Mouse (Mus musculus): ENCODE data around the gene Lamc3.

Gene Lamc3

DNA sequence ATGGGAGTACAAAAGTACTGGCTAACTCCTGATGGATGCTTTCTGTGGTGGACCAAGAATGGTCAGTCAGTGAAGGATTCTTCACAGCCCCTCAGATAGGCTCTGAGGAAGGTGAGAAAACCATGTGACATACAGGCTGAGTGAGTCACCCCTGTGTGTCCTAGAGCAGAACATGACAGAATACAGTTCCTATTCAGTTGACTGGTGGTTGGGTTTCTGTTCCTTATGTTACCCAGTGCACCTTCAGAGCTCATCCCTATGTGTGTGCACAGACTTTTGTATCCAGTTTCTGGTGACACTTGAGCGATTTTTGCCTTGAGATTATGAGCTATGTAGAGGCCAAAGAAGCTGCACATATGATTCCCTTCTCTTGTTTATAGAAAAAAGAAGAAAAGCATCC, 100.7 kb downstream of the Lamc3 start:
- no peak for DNase-seq (ENCODE audit: low read depth)

DNA sequence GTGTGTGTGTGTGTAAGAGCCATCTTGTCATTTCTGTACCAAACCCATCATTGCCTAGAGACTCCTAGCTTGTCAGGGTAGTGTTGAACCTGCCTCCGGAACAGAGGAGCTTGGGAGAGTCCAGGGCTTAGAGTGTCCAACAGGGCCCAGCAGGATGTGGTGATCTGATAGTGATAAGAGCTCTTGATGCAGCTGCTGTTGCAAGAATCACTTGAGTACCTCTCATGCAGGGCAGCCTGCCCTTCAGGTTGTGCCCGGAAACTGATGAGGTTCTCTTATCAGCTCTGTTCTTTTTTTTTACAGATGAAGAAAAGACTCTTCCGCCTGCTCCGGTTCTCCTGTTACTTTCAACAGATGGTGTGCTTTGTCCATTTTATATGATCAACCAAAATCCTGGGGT, 103.9 kb downstream of the Lamc3 start:
- no peak for DNase-seq (ENCODE audit: low read depth)

DNA sequence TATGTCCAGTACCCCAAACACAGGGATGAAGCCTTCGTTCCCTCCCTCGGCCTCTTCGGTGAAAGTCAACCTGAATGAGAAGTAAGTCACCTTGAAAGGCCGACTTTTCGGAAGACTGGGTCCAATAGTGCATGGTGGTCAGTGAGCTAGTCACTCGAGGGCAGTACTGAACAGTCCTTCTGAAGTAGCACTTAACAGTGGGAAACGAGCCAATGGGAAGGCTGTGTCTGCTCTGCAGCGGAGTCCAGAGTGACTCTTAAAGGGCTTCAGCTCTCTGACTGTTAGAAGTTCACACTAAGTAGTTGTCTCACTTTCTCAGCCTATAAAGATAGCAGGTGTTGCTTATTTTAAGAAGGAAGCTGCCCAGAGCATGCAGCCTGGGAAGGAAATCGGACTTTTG, 107.8 kb downstream of the Lamc3 start:
- no peak for DNase-seq (ENCODE audit: low read depth)

DNA sequence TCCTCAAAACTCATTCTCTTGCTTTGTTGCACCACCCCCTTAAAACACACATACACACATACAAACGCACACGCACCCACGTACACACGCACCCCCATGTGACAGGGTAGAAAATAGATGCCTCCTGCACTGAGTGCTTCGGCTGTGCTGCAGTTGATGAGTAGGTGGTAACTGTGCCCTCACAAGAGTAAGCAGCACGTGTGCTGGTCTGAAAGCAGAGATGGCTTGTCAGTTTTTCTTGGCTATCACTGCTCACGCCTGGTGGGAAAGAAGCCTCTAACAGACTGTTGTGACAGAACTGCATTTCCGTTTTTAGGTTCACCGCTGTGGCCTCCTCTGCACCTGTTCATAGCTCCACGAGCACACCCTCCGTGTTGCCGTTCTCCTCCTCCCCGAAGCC, 109.0 kb downstream of the Lamc3 start:
- DNase-seq (ENCODE audit: low read depth) = no peak
